8 mouse cellular contexts compared by ENCODE assay signal in genomic region chr6:13677818-13678282, GRCm38 (mm10). TPM values are rescaled to one million over a fixed set of nuclear protein-coding genes. Genes with fewer than 3 reads are reported as not detected.
A peak's percentile ranks its signal among the peaks of the same experiment; 100 is the strongest.
DNase-seq lines count a peak whose midpoint lies in the region; ATAC-seq lines count a peak whose summit lies in the region.

TSS of gene Bmt2 (minus strand) at chr6:13677966.

- H3K4me2 ChIP-seq in forebrain, embryonic 14.5 days (ENCODE audit: low read length) = peak within 1 kb of the TSS; percentile 82
- peak within 1 kb of the TSS; percentile 77 for H3K4me2 ChIP-seq in neural tube, embryonic 15.5 days

- no peaks in the 10 kb centered on the region for H3K27me3 ChIP-seq in forebrain, embryonic 14.5 days (replicated peaks; ENCODE audit: control insufficient read depth, insufficient read depth, low read length)
- H3K27me3 ChIP-seq in neural tube, embryonic 15.5 days (replicated peaks) = no peaks in the 10 kb centered on the region

- H3K9ac ChIP-seq in forebrain, embryonic 14.5 days (ENCODE audit: low read length) = peak within 1 kb of the TSS; percentile 95
- H3K9ac ChIP-seq in neural tube, embryonic 15.5 days (replicated peaks) = peak within 1 kb of the TSS; percentile 96

- H3K4me1 ChIP-seq in forebrain, embryonic 14.5 days (ENCODE audit: control insufficient read depth, insufficient read depth, low read length) = peaks cover 16% of the 10 kb centered on the region
- peaks cover 14% of the 10 kb centered on the region for H3K4me1 ChIP-seq in neural tube, embryonic 15.5 days

- H3K27ac ChIP-seq in forebrain, embryonic 14.5 days (ENCODE audit: low read depth, low read length) = peak within 1 kb of the TSS; percentile 93
- H3K27ac ChIP-seq in neural tube, embryonic 15.5 days (replicated peaks) = peak within 1 kb of the TSS; percentile 95

- H3K4me3 ChIP-seq in forebrain, embryonic 14.5 days (ENCODE audit: low read depth, low read length) = peak within 1 kb of the TSS; percentile 89
- peak within 1 kb of the TSS; percentile 96 for H3K4me3 ChIP-seq in neural tube, embryonic 15.5 days (replicated peaks)

- no peaks in the 10 kb centered on the region for H3K9me3 ChIP-seq in forebrain, embryonic 14.5 days (replicated peaks; ENCODE audit: control insufficient read depth, low read length)
- no peaks in the 10 kb centered on the region for H3K9me3 ChIP-seq in neural tube, embryonic 15.5 days (replicated peaks)

- under 1% methylated on average over 36 of the region's 37 CpGs for WGBS in forebrain, embryonic 14.5 days
- WGBS in neural tube, embryonic 15.5 days = 0% methylated on average over 37 of the region's 37 CpGs

- ATAC-seq in forebrain, embryonic 14.5 days = peak; percentile 99
- peak; percentile 99 for ATAC-seq in neural tube, embryonic 15.5 days (ENCODE audit: low FRiP score)

- DNase-seq in ES-CJ7 (ENCODE audit: low read depth, low spot score) = peak; percentile 98
- DNase-seq in cerebellum, adult 11 months = peak; percentile 99
- DNase-seq in forebrain, embryonic 14.5 days (ENCODE audit: low spot score) = peak; percentile 99
- DNase-seq in heart, postnatal 14 days = peak; percentile 99
- peak; percentile 100 for DNase-seq in layer of hippocampus, adult 11-12 months (ENCODE audit: low spot score)
- DNase-seq in lung, adult 18-20 months = peak; percentile 99 to 100
- peak; percentile 99 for DNase-seq in testis, postnatal 14 days (ENCODE audit: low spot score)

- intact Hi-C loops in heart, postnatal 14 days (cut with DNase I) = loop anchor here (2.0 to 5.0 kb wide), 2 partner anchors 71 to 194 kb away; partner anchors contain the start of gene 2610001J05Rik

- no peaks in the 10 kb centered on the region for H3K36me3 ChIP-seq in forebrain, embryonic 14.5 days (ENCODE audit: control insufficient read depth, insufficient read depth, low read length)
- H3K36me3 ChIP-seq in neural tube, embryonic 15.5 days = no peaks in the 10 kb centered on the region

RNA-seq across cellular contexts. Expression of gene Bmt2, which starts in this region (rescaled TPM):
- polyA plus RNA-seq in forebrain, embryonic 14.5 days (2014; fragmentation: Nextera tagmentation; extraction: Ambion mirVana) = 21.3 and 27.5 TPM in 2 replicates
- total RNA-seq in heart, postnatal 14 days (2021) = 10 to 100 TPM; 10.3 to 12.0 TPM
- polyA plus RNA-seq in neural tube, embryonic 15.5 days (2015; fragmentation: Nextera tagmentation; extraction: Ambion mirVana) = 20.6 and 21.2 TPM in 2 replicates

Comparison
In these comparisons a context has a peak if more than half of its experiments do, and no peak if none do; other contexts are left out.
1. Peak in every context shown above with its lines: DNase-seq, ATAC-seq, H3K4me3 ChIP-seq and H3K27ac ChIP-seq.